In the genomic region with DNA sequence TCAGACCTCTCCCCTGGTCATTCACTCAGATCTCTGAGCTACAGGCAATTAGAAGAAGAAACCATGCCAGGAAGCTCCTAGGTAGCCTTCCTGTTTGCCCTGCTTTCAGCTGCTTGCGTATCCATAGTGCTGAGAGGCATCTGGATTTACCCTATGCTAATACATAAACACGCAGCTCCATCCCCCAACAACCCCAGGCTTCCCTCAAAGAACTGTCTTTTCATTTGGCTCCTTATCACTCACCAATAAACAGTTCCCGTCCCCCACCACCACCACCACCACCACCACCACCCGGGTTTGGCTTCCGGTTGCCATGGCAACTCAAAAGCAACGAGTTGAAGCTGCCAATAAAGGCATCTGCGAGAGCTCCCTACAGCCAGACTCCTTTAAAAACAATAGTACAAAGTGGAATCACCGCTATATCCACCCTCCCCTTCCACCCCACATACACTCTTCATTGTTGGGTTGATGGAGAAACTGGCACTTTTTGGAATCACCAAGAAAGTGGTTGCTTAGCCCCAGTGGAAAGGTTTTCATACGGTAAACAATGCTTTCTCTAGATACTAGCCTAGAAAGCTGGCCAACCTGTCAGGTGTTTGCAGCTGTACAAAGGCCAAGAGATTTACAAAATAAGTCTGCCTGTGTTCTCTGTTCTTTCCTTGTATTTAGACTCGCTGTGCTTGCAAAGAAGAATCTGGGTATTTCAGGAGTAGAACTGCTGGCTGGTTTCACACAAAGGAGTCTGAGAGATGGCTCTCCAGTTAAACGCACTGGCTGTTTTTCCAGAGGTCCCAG, we compare ENCODE assay signal across 8 mouse cellular contexts. TPM values are rescaled to one million over a fixed set of nuclear protein-coding genes. Genes with fewer than 3 reads are reported as not detected.
DNase-seq lines count a peak whose midpoint lies in the region; ATAC-seq and TF ChIP-seq lines count a peak whose summit lies in the region.

No protein-coding gene starts in this region.

- no peak for DNase-seq in testis, postnatal 14 days (ENCODE audit: low spot score)
- peak; percentile 58 for DNase-seq in embryonic facial prominence, embryonic 14.5 days (ENCODE audit: low spot score)
- peak; percentile 22 to 37 for DNase-seq in heart, postnatal 14 days
- DNase-seq in layer of hippocampus, postnatal 14 days (ENCODE audit: low spot score in 2 of 2) = peak; percentile 71 to 89
- DNase-seq in lung, postnatal 14 days = peak; percentile 35
- DNase-seq in right cerebral cortex, adult 2 months (ENCODE audit: low spot score in 2 of 2) = peak; percentile 64 to 65
- no peak for DNase-seq in spleen, adult 18-20 months

- peaks cover 17% of the 10 kb centered on the region for H3K4me1 ChIP-seq in testis, adult 2 months (ENCODE audit: control insufficient read depth, insufficient read depth, low read length)
- peaks cover 9% of the 10 kb centered on the region for H3K4me1 ChIP-seq in embryonic facial prominence, embryonic 14.5 days (ENCODE audit: control insufficient read depth, insufficient read depth, low read length)

- H3K9ac ChIP-seq in embryonic facial prominence, embryonic 14.5 days (ENCODE audit: low read depth, low read length) = peak overlapping the region; percentile 47

- H3K36me3 ChIP-seq in testis, adult 2 months (ENCODE audit: control insufficient read depth, insufficient read depth, low read length) = no peaks in the 10 kb centered on the region
- no peaks in the 10 kb centered on the region for H3K36me3 ChIP-seq in embryonic facial prominence, embryonic 14.5 days (ENCODE audit: control insufficient read depth, insufficient read depth, low read length)

- no peak overlapping the region for H3K27ac ChIP-seq in testis, adult 2 months (ENCODE audit: control insufficient read depth, insufficient read depth, low read depth, low read length)
- H3K27ac ChIP-seq in embryonic facial prominence, embryonic 14.5 days (replicated peaks; ENCODE audit: low read depth, low read length) = no peak overlapping the region

- H3K27me3 ChIP-seq in testis, adult 2 months (ENCODE audit: control insufficient read depth, insufficient read depth, low read length) = no peaks in the 10 kb centered on the region
- H3K27me3 ChIP-seq in embryonic facial prominence, embryonic 14.5 days (replicated peaks; ENCODE audit: control insufficient read depth, insufficient read depth, low read length) = peaks cover 7% of the 10 kb centered on the region; the same call in 1 of the 2 replicates

- no peak for TF ChIP-seq POLR2A in testis, adult 2 months (IDR thresholded peaks at IDR 0.05; ENCODE audit: control insufficient read depth, low read depth, low read length)

- intact Hi-C loops in heart, postnatal 14 days (cut with DNase I) = loop anchor here (5.0 to 10.0 kb wide), 5 partner anchors 33 to 520 kb away; no protein-coding TSS in a partner anchor

- 0 out of 2 replicates have a peak, but pooled peaks have one; percentile 35 for ATAC-seq in embryonic facial prominence, embryonic 14.5 days (ENCODE audit: low read depth)

- no peak for TF ChIP-seq CTCF in testis, adult 2 months (IDR thresholded peaks at IDR 0.05; ENCODE audit: control insufficient read depth, insufficient read depth, insufficient replicate concordance, low read depth, low read length)

- peak overlapping the region; percentile 82 for H3K4me3 ChIP-seq in testis, adult 2 months (ENCODE audit: control insufficient read depth, low read depth, low read length)
- H3K4me3 ChIP-seq in embryonic facial prominence, embryonic 14.5 days (ENCODE audit: low read depth, low read length) = peak overlapping the region; percentile 29

- H3K4me2 ChIP-seq in embryonic facial prominence, embryonic 14.5 days (ENCODE audit: low read depth, low read length) = peak overlapping the region; percentile 72

- no peaks in the 10 kb centered on the region for H3K9me3 ChIP-seq in embryonic facial prominence, embryonic 14.5 days (ENCODE audit: control insufficient read depth, low read length)

- 13% methylated on average over 11 of the region's 11 CpGs for whole genome bisulfite sequencing in embryonic facial prominence, embryonic 14.5 days

RNA-seq across cellular contexts. Expression of gene Taok1, which starts 17.6 kb away (rescaled TPM):
- polyA plus RNA-seq in testis, adult 2 months (2012; rRNA removed) = 4.5 and 5.8 TPM in 2 replicates
- 19.1 and 19.6 TPM in 2 replicates for polyA plus RNA-seq in embryonic facial prominence, embryonic 14.5 days (2014; fragmentation: Nextera tagmentation; extraction: Ambion mirVana)
- total RNA-seq in heart, postnatal 14 days (2021) = 10 to 100 TPM; 57.0 to 59.3 TPM
- 100 to 1,000 TPM; 115 to 127 TPM for total RNA-seq in layer of hippocampus, postnatal 14 days (2021)

Comparison
In these comparisons a context has a peak if more than half of its experiments do, and no peak if none do; other contexts are left out.
1. DNase-seq: peak in embryonic facial prominence, embryonic 14.5 days (single experiment), heart, postnatal 14 days (2 of 2), layer of hippocampus, postnatal 14 days (2 of 2), lung, postnatal 14 days (single experiment) and right cerebral cortex, adult 2 months (2 of 2); none in testis, postnatal 14 days (single experiment) and spleen, adult 18-20 months (0 of 2).